Mouse (Mus musculus): ENCODE data around the gene Grin2c.

GRCm38 (mm10) chr11:115282723-115283485, 15.9 kb upstream of the Grin2c start:
- TF ChIP-seq CTCF (IDR thresholded peaks at IDR 0.05; ENCODE audit: extremely low read depth, insufficient read depth, low read length) = no peak
- TF ChIP-seq POLR2A (IDR thresholded peaks at IDR 0.05; ENCODE audit: extremely low read depth, insufficient read depth, low read length) = no peak
